Mouse (Mus musculus): Measurements from ENCODE around the gene Sf3a2.
"Not testable (repeated sequence)": the region's sequence is repeated elsewhere in the genome, so short reads cannot be mapped to it uniquely, and the experiment has no call there.

Sf3a2 gene

GRCm38 (mm10) chr10:80826151-80827062 lies 28.4 kb downstream of the Sf3a2 start, which contains the start of gene Oaz1:
Oaz1 (plus strand) TSS chr10:80826656.
- peak; percentile 100 for DNase-seq

GRCm38 (mm10) chr10:80827063-80827869 lies 29.3 kb downstream of the Sf3a2 start:
- no peak for DNase-seq

DNA sequence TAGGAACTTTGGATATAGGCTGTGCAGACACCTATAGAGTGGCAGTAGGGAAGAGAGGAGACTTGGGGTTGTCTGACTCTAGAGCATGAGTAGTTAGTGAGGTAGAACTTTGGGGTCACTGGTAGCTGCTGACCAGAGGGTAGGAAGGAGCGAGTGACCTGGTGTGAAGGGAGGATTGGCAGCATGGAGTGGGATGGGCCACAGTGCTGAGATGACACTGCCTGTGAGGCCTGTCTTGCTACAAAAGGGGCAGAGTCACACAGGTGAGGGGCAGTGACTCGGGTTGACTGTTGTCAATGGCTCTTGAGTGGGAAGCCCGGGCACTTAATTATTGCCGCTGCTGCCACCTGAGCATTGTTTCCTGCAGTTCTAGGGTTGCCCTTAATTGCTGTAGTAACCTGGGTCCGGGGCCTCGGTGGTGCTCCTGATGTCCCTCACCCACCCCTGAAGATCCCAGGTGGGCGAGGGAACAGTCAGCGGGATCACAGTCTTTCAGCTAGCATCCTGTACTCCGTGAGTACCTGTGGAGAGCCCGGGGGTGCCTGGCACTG lies 29.9 kb downstream of the Sf3a2 start:
- DNase-seq: no peak

DNA sequence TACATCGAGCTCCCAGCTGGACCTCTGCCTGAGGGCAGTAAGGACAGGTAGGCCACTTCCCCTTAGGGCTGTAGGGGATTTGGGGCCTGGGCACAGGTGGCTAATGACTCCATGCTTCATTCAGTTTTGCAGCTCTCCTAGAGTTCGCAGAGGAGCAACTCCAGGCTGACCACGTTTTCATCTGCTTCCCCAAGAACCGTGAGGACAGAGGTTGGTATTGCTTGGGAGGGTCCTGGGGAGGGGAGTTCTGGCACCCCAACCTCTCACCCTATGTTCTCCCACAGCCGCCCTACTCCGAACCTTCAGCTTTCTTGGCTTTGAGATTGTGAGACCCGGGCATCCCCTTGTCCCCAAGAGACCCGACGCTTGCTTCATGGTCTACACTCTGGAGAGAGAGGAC lies 30.6 kb downstream of the Sf3a2 start:
- DNase-seq: not testable (repeated sequence)

DNA sequence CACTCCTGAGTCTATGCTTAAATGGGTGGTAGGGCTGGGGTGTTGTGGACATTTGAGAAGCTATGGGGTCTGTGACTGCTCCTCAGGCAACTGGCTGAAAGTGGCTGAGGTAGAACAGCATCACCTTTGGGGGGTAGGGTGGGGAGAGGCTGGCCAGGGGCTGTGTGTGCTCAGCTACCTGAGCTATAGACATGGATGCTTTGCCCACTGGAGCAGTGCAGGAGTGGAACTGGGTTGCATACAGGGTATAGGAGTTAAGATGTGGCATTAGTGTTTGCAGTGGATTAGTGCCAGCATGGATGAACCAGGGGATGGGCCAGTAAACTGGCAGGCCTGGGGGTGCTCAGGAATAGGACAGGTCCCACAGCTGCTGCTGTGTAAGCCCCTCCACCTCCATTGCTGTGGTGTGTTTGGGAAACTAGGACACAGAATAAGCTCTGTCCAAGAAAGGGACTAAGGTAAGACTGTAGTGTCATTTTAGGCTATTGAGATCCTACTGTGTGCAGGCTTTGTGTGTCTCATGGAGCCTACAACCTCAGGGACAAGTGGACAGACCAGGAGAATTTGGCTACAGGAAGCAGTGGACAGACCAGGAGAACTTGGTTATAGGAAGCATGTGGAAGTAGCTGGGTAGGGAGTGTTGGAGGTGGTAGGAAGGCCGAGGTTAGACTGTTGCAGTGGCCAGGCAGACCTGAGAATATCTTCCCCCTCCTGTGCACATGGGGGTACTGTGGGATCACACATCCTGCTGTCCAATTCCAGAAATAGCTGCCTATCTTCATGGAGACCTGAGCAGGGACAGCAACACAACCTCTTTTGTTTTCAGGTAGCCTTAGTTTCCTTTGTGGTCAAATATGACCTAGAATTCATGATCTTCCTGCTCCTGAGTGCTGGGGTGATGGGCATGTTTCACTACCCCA lies 31.6 kb downstream of the Sf3a2 start:
- DNase-seq: no peak

DNA sequence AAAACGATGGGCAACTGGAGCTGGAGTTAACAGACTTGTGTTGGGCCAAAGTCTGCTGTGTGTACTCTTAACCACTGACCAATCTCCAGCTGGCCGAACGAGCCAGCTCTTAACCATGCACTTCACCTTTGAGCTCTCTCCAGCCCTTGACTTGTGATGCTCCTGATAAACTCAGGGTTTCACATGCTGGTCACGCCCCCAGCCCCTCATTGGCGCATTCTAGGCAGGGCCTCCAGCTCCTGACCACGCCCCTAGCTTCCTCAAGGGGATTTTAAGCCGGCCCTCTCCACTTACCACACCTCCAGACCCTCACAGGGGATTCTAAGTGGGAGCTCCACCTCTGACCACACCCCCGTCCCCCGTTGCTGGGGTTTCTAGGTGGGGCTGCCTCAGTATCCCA lies 33.1 kb downstream of the Sf3a2 start:
- DNase-seq: peak; percentile 91

GRCm38 (mm10) chr10:80832818-80833217 lies 34.8 kb downstream of the Sf3a2 start:
- no peak for DNase-seq

DNA sequence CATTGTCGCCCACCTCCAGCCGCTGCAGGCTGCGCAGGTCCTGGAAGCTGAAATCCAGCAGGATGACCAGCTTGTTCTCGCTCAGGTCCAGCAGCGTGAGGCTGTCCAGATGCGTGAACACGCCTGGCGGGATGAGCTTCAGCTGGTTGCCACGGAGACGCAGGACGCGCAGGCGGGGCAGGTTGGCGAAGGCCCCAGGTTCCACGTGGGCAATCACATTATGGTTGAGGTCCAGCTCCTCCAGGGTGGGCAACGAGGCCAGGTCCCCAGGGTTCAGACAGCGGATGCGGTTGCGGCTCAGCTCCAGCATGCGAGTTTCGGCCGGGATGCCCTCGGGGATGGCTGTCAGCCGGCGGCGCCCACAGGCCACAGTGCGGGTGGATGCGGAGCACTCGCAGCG lies 37.6 kb downstream of the Sf3a2 start:
- DNase-seq: no peak

DNA sequence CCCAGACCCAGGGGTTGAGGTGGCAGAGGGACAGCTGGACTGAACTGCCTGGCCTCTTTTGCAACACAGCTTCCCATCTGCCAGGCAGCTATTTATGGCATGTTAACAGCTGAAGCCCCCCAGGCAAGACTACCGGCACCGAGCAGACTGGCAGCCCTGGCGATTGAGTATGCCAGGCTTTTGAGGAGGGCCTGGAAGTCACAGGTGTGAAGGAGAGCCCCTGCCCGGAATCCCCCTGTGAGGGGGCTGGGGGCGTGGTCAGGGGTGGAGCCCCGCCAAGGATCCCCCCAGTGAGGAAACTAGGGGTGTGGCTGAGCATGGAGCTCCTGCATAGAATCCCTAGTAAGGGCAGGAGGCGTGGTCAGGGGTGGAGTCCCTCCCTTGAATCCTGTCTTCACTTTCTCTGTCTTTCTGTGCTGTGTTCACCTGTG lies 39.0 kb downstream of the Sf3a2 start:
- DNase-seq: no peak

DNA sequence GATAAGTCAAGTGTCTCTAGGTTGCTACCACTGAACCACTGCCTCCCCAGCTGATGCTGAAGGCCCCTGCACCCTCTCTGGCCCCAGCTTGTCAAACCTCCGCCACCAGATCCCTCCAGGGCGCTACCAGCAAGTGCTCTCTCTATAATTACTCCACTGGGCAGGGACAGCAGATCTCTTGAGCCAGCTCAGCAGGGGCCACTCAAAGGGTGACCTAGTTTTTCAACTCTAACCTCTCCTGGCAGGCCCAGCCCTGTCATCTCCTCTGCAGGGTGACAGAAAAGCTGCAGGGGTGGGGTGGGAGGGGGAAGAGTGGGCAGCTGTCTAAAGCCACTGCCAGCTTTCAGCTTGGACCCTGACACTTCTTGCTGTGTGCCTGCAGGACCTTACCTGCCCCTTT lies 39.8 kb downstream of the Sf3a2 start:
- DNase-seq: no peak

DNA sequence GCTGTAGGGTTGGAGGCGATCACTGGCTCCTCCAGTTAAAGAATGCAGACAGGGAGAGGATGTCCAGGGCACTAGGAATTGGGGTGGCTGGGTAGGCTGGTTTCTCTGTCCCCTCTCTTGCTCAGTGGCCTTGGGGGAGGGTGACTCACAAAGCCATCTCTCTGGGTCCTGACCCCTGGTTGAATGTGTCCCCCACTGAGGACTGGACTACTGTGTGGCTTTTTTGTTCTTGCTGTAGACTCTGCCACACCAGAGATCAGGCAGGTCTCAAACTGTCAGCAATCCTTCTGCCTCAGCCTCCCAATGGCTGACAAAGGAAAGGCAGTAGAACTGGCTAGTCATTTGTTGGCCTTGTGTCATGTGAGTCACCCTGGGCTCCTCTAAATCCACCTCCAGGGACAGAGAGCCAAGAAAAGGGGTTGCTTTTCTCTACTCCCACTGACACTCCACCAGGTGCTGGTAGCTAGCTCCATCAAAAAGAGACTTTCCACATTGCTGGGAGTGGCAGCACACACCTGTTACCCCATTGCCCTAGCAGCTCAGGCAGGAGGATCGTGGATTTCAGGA lies 40.4 kb downstream of the Sf3a2 start:
- no peak for DNase-seq

GRCm38 (mm10) chr10:80839848-80840247 lies 41.9 kb downstream of the Sf3a2 start:
- no peak for DNase-seq

DNA sequence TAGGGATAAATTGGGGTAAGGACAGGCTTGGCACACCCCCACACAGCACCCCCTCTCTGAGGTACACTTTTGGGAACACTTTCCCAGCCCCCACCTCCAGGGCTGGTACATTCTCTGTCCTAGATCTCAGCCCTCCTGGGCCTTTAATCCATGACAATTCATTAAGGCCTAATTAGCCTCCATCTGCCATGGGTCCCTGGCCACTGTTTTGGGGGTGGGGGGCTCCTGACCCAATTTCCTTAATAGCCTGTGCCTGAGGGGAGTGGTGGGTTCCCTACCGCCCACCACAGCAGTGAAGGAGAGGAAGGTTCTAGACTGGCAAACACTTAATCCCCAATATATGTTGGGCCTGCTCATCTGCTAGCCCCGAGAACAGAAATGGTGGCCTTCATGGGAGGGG lies 43.7 kb downstream of the Sf3a2 start:
- no peak for DNase-seq

DNA sequence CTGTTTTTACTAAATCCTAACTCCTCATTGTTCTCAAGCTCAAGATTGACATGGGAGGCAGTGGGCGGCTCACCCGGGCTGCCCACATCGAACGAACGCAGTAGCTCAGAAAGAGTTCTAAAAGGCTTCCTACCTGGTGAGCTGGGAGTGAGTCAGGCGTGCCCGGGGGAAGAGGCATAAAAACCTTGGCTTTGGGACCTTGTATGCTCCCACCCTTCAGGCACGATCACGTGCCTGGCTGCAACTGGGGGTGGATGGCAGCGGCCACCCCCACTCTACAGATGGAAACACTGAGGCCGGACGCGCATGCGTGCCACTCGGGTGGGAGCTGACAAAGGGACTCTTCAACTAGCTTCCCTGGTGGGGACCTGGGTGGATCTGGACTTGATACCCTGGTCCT lies 44.3 kb downstream of the Sf3a2 start:
- no peak for DNase-seq

DNA sequence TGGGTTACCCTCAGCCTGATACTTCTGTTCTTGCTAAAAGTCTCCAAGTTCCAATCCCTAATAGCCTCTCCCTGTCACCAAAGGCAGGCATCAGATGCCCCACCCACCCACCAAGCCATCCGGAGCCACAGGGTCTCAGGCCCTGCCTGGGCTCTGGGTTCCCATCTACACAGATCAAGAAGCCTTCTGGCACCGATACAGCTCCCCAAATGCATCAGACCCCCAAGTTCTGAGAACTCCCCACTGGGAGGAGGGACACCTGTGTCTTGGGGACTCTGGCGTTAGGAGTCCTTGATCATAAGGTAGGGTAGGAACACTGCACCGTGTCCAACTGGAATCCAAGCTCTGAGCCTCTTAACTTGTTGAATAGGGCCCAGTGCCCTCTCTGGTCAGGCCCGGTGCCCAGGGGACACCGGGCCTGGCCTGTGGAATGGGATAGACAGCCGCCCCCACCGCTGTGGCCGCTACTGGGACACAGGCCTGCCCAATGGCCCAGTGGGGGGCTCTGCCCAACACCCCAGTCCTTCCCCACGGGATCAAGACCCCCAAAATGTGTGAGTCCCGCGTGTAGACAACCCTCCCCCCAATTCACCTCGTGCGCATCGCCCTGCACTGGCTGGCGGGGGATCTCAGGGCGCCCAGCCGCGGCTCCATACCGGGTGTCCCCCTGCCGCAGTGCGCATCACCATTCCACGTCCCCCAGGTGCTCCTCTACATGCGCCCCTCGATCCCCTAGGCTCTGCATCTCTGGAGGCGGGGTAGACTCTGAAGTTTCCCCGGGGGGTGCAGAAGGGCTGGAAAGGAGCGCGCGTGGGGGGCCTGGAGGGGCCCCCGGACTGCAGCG lies 45.3 kb downstream of the Sf3a2 start:
- no peak for DNase-seq

- no peak for DNase-seq
These were observed 46.0 kb downstream of the Sf3a2 start, which contains the start of gene Lingo3 for GRCm38 (mm10) chr10:80843931-80844547. Lingo3 (minus strand) TSS chr10:80844039.

- no peak for DNase-seq
These were observed 47.2 kb downstream of the Sf3a2 start for GRCm38 (mm10) chr10:80845055-80845693.

DNA sequence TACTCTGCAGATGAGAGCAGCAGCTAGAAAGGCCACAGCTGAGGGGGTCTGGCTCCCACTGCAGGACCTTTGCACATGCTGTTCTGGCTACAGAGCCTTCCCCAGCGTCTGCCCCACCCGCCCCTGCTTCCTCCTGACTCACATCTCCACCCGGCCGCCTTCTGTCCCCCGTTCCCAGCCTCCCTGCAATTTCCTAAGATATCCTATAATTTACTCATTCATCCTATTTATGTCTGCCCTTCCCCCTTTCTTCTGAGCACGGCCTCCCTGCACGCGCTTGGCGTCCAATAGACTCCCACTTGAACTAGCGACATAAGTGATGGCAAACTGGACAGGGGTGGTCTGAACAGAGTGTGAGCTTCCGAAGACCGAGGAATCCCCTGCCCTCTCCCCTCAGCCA lies 47.7 kb downstream of the Sf3a2 start:
- no peak for DNase-seq

DNA sequence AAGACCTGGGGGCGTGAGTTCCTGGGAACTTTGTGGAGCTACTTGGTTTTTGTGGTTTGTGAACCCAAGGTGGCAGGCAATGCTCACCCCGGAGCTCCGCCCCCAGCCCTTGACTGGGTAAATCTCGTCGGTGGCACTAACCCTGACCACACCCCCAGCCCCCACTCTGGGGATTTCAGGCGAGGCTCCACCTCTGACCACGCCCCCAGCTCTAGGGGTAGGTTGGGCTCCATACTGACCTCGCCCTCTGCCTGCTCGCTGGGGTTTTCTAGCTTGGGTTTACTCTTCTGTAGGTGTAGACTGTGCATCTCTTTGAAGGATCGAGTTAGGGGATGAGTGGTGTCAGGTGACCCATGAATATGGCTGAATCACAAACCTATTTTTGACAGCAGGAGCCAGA lies 50.6 kb downstream of the Sf3a2 start:
- peak; percentile 47 for DNase-seq
